Mouse (Mus musculus) brown adipose tissue, adult 24 weeks (tissue): ENCODE measurements around the gene Glis3. TPM values are rescaled to one million over a fixed set of nuclear protein-coding genes. Genes with fewer than 3 reads are reported as not detected.

Experiments used
- H3K27ac ChIP-seq: fragments of 200-500 bp; replicated peaks from 2 replicates; pipeline ENCODE4 v1.5.1; 2012; ENCODE audit warnings: low read depth, mild to moderate bottlenecking, low read length
- H3K4me1 ChIP-seq: fragments of 200-500 bp; 2 replicates; pipeline ENCODE4 v1.6.1; 2012; ENCODE audit warnings: low read length, mixed read lengths; ENCODE audit not compliant: control insufficient read depth, insufficient read depth, insufficient read length
- H3K4me3 ChIP-seq: fragments of 200-500 bp; 2 replicates; pipeline ENCODE4 v1.5.1; 2012; ENCODE audit warnings: low read depth, mild to moderate bottlenecking, low read length, moderate library complexity; ENCODE audit not compliant: insufficient read depth
- polyA plus RNA-seq: library from polyadenylated mRNA; stranded (reverse); fragments of >200 nt; gene quantifications from 2 replicates; pipeline ENCODE4 v1.2.4, GENCODE M21; 2012; ENCODE audit not compliant: missing spikeins, insufficient read depth, insufficient read length

The Glis3 gene
- polyA plus RNA-seq, 1 experiment, result 4.2 TPM

DNA sequence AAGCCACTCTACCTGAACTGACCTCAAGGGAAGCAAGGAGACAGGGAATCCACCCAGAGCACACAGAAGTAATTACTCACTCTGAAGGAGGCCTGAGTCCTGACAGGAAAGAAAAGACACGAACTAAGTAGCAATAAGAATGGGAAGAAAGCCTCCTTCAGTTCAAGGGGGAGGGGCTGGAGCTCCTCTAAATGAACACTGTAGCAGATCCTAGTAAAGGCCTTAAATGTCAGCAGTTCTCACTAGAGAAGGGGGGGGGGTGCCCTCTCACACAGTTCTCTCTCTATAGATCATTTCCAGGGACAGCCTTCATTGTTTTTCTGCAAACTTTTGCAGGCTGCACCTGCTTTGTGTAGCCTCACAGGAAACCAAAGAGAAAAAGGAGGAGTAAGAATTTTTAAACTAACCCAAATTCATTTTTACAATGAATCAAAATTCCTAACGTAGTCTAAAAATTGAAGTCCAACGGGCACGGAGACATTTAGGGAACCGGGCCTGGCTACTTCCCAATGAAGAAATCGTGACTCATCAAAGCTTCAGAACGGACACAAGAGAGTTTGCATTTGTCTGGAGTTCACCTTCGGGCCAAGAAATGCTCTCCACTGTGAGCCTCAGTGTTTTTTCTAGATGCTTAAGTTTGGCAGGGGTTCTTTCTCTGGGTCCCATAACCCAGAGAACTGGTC lies 2.7 kb downstream of the Glis3 start:
- peak overlapping the region; percentile 73; the same call in 1 of the 2 replicates for H3K4me3 ChIP-seq
- H3K27ac ChIP-seq, result no peak overlapping the region
- H3K4me1 ChIP-seq, result peaks cover 15% of the 10 kb centered on the region; the same call in 1 of the 2 replicates

DNA sequence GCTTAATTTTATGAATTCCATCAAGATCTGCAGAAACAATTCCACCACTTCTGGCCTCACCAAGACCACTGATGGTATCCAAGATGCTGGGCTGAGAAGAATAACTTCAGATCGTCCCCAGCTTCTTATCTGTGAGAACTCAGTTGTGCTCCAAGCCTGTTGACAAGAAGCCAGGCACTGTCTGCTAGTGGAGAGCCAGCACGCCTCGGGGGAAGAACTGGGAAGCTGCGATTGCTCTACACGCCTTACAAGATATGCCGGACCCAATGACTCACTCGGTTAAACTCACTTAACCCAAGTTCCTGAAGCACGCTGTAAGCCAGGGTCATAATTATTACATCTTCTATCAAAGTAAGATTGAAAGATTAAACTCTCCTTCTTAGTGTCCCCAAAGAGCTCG lies 16.1 kb downstream of the Glis3 start:
- H3K4me3 ChIP-seq, result no peak overlapping the region
- no peak overlapping the region for H3K27ac ChIP-seq
- no peaks in the 10 kb centered on the region for H3K4me1 ChIP-seq

DNA sequence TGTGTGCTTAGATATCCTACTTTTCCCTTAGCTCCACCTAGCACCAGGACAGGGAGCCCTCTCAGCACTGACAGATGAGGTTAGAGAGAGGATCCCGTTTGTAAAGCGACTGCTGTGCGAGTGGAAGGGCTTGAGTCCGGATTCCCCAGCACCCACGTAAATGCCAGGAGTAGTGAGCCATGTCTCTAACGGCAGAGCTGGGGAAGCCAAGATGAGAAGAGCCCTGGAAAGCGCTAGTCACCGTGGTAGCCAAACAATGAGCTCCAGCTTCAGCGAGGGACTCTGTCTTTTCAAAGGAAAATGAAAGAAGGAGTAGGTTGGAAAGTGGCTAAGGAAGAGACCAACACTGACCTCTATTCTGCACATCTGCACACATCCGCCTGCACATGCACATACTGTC lies 16.7 kb downstream of the Glis3 start:
- Histone ChIP-seq H3K4me3 (no peak overlapping the region), H3K4me1 (no peaks in the 10 kb centered on the region)

DNA sequence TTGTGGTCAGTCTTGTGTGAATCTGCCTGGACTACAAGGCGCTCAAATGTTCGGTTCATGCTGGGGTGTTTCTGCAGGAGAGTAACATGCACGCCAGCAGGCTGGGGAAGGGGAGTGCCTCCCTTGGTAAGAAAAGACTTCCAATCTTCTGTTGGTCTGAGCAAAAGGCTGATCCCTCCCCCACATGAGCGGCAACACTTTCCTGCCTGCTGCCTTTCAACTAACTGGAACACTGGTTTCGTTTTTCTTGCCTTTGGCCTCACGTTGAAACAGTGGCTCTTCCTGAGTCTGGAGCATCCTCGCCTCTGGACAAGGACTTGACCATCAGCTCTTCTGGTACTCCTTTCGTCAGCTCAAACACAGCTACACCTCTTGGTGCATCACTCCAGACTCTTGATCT lies 17.4 kb downstream of the Glis3 start:
- H3K4me3 ChIP-seq, result no peak overlapping the region

More for the DNA sequence above, 16.7 kb downstream of the Glis3 start:
- H3K27ac ChIP-seq, result no peak overlapping the region

DNA sequence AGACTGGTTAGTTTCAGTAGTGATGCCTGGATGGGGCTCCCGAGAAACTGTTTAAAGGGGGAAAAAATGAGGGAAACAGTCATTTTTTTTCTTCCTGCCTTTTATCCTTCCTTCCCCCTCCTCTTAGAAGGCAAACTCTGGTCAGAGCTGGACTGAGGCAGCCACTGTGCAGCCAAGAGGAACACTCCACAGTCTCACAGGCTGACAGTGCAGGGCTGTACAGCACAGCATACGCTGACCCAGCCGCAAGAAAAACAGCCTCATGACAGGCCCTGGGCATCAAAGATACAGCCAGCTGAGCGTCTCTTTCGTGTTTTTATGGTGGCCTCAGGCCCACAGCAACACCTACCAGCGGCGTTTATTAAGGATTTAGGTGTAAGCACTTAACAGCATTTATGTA lies 19.0 kb downstream of the Glis3 start:
- Histone ChIP-seq H3K27ac (no peak overlapping the region), H3K4me3 (no peak overlapping the region), H3K4me1 (no peaks in the 10 kb centered on the region)

More for the DNA sequence above, 17.4 kb downstream of the Glis3 start:
- no peaks in the 10 kb centered on the region for H3K4me1 ChIP-seq
- no peak overlapping the region for H3K27ac ChIP-seq

DNA sequence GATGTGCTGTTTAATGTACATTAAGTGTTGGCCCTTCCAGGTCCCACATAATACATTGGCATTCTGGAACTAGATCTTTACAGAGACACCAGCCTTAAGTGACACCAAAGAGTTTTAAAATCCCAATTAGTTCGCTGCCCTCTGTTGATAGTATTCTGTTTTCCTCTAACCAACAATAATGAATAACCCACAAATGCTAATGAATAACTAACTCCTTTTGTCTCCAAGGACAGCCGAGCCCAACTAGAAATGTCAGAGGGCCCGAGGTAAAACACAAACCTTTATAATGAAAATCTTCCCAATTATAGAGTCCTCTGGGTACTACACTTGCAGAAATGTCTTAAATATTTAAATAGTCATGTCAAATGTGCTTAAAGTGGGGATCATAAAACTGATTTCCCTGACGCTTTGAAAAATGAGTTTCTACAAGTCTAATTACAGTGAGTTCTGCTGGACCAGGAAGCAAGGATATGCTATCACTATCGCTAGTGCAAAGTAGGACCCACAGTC lies 22.1 kb downstream of the Glis3 start:
- Histone ChIP-seq H3K27ac (no peak overlapping the region), H3K4me3 (no peak overlapping the region), H3K4me1 (no peaks in the 10 kb centered on the region)

DNA sequence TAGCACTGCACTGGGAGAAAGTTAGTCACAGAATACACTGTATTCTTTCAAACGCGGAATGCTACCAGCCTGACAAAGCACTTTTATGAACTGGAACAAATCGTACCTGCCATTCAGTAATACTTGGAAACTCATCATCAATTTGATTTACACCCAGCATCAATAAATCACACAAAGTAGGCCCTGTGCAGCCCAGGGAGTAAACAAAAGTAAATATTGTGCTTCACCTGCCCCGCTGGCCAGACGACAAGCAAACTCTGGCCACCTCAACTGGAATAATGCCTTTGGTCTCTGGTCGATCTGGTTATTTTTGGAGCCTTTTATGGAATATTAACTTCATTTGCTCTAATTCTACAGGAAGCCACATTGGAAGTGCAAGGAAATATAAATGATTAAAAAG lies 23.0 kb downstream of the Glis3 start:
- Histone ChIP-seq H3K4me1 (no peaks in the 10 kb centered on the region), H3K27ac (no peak overlapping the region), H3K4me3 (no peak overlapping the region)

DNA sequence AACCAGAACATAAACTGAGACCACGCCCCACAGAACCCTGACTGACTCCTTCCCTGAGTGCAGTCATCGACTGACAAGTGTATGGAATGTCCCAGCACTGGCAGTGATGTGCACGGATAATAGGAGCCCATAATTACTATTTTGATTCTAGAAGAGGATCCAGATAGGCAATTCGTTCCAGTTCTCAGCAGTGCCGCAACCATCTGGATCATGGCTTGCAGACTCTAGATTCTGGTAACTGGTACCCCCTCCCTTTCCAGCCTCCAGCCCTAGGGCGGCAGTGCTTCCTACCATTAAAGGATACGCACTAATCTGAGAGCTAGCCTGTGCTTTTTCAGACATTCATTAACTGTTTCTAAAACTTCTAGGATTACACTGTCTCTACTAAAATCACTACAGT lies 24.7 kb downstream of the Glis3 start:
- Histone ChIP-seq H3K4me1 (no peaks in the 10 kb centered on the region), H3K4me3 (no peak overlapping the region), H3K27ac (no peak overlapping the region)

DNA sequence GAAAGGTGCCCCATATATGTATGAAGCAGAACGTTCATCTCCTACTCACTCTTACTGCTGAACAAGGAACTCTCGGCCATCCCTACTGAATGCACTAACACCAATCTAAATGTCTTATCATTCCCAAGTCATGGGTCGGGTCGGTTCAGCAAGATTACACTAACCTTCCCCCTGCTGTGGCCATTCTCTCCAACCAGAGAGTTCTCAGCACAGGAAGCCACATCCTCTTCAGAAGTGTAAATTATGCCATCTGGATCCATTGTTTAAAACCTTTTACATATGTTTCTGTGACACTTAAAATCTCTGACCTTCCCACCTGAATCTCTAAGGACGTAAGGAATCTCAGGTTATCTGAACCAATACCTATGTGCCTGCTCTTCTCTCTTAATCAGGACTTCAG lies 29.0 kb downstream of the Glis3 start:
- Histone ChIP-seq H3K27ac (no peak overlapping the region), H3K4me1 (no peaks in the 10 kb centered on the region), H3K4me3 (no peak overlapping the region)

DNA sequence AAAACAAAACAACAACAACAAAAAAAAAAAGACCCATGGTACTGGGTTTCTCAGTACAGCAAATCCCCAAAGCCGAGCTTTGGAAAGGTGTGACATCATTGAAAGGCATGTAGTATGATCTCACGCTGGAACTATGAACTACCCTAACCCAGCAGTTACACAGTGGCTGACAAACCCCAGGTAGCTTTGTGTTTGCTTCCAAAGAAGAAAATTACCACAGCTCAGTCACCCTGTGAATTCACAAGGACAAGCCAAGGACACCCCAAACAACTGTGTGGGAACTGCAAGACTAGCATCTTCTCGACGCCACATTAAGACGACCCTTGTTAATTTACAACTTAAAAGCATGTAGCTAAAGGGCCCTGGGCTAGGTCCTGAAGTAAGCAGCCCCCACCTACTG lies 30.4 kb downstream of the Glis3 start:
- Histone ChIP-seq H3K27ac (no peak overlapping the region), H3K4me3 (no peak overlapping the region), H3K4me1 (no peaks in the 10 kb centered on the region)

DNA sequence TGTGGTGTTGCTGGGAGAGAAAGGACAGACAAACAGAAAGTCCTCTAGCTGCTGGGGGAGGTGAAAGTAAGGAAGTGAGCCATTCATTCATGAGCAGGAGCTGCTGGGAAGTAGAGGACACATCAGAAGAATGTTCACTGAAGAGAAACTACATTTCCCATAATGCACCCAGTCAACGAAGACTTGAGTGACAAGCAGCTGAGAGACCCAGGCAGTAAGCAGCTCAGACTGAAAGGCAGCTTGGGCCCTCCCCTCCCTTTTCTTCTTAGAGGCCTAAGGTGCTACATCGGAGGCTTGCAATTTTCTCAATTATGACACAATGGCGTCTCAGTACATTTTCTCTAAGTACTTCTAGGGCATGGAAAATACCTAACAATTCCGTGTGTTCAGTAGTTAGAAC lies 31.0 kb downstream of the Glis3 start:
- Histone ChIP-seq H3K27ac (no peak overlapping the region), H3K4me1 (no peaks in the 10 kb centered on the region), H3K4me3 (no peak overlapping the region)

DNA sequence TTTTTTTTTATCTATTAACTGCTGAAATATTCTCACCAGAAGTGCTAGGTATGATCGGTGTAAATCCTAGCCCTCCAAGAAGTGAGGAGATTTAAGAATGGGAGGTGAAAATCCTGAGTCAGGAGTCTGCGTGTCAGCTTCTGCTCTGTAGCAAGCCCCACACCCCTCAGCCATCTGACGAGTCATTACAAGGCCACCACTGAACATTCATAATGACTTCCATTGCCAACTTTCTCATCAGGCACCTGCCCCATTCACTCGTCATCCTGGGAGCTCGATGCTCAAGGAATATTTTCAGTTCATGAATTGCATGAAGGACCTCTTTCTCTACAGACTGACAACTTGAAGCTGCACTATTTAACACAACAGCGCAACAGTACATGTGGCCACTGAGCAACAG lies 32.5 kb downstream of the Glis3 start:
- H3K4me1 ChIP-seq, result no peaks in the 10 kb centered on the region

DNA sequence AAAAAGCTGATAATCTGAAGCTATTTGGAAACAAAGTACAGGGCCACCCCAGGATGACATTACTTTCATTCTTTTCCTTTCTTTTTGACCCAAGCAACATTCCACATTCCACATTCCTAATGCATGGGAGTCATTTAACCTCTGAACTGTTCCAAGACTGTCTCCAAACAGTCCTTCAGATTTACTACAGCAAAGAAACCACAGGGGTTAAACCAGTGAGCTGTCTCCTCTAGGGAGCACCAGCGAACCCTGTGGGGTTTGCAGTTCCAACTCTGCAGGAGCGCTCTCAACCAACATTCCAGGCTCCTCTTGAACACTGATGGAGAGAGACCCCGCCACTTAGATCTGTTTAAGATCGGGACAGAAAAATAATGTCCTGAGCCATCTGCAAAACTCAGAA lies 33.6 kb downstream of the Glis3 start:
- H3K27ac ChIP-seq, result no peak overlapping the region
- H3K4me3 ChIP-seq, result no peak overlapping the region
- no peaks in the 10 kb centered on the region for H3K4me1 ChIP-seq

More for the DNA sequence above, 32.5 kb downstream of the Glis3 start:
- Histone ChIP-seq H3K27ac (no peak overlapping the region), H3K4me3 (no peak overlapping the region)

DNA sequence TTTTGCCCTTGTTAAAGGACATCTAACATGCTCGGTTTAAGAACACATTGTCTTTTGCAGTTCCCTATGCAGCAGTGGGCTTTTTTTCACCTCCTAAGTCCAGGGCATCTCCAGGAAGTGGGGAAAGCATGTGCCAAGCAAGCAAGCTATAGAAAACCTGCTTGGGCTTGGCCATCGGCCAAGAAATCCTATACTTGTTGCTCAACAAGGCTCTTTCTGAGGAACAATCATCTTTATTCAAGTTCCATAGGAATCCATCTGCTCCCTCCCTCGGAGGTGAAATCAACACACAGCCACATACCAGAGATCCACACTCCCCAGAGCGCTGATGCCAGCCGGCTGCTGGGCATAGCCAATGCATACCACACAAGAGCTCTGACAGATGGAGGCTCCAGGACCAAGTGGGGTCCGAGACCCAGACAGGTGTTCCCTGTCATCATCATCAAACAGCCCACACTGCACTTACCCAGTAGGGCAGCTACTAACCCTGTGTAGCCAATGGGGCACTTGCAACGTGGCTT lies 39.0 kb downstream of the Glis3 start:
- Histone ChIP-seq H3K4me3 (no peak overlapping the region), H3K4me1 (no peaks in the 10 kb centered on the region), H3K27ac (no peak overlapping the region)

DNA sequence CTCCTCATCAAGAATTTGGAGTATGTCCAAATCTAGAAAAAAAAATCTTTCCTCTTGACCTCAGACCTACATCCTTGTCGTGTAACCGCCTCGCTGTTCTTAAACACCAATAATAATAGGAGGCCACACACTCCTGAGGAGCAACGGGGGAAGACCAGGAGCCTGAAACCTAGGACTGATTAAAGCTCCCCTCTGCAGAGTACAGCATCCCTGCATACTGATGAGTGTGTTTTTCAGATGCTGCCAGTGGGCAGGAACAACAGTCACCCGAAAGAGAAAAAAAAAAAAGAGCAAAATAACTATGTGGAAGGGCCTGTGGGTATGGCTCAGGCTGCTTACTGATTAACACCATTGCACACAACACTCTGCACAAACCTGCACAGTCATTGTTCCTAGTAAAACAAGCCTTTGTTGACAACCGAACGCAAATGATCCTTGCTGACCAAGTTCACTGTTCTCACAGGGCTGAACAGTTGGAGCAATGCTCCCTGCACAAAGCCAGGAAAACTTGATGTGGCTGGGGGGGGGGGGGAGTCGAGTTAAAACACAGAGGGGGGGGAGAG lies 43.8 kb downstream of the Glis3 start:
- Histone ChIP-seq H3K27ac (no peak overlapping the region), H3K4me1 (no peaks in the 10 kb centered on the region), H3K4me3 (no peak overlapping the region)

DNA sequence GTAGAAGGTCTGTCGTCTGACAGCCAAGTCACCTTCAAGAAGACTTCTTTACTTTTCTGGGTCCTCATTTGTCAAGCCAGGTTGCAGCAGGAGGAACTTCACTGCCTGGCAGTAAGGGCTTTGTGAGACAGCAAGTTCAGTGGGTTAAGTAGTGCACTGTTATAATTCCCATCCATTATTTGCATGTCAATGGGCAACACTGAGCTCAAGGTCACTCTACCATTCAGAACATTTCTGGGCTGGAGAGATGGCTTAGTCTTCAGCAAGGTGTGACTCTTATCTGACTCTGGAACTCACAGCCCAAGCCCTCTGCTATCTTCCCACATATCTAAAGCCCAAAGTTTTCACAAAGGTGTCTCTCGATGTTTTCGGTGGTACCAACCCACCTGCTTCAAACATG lies 44.9 kb downstream of the Glis3 start:
- Histone ChIP-seq H3K4me1 (no peaks in the 10 kb centered on the region), H3K27ac (no peak overlapping the region), H3K4me3 (no peak overlapping the region)
